Mouse (Mus musculus) lung, embryonic 14.5 days (tissue): ENCODE results near the gene Emid1. TPM values are rescaled to one million over a fixed set of nuclear protein-coding genes. Genes with fewer than 3 reads are reported as not detected.

Experiments
- ATAC-seq: fragments of 200-750 bp; cut with Nextera tagmentation; 2 replicates; pipeline ENCODE4 v1.8.0; 2017; ENCODE audit warnings: mild to moderate bottlenecking, moderate TSS enrichment, moderate library complexity; ENCODE audit not compliant: insufficient read depth
- DNase-seq: peaks from one replicate; pipeline ENCODE4 v3.0.0-alpha.2; 2015
- H3K27ac ChIP-seq: fragments of 300-500 bp; sonication (generic); 2 replicates; pipeline ENCODE4 v1.5.1; 2014; ENCODE audit warnings: low read depth, mild to moderate bottlenecking, moderate library complexity
- H3K27me3 ChIP-seq: fragments of 300-500 bp; sonication (generic); 2 replicates; pipeline ENCODE4 v1.6.1; 2014; ENCODE audit warnings: low read length, control low read depth; ENCODE audit not compliant: insufficient read depth
- H3K36me3 ChIP-seq: fragments of 300-500 bp; sonication (generic); 2 replicates; pipeline ENCODE4 v1.6.1; 2014; ENCODE audit warnings: control low read depth; ENCODE audit not compliant: insufficient read depth
- H3K4me1 ChIP-seq: fragments of 300-500 bp; sonication (generic); 2 replicates; pipeline ENCODE4 v1.6.1; 2014; ENCODE audit warnings: antibody characterized with exemption, control low read depth; ENCODE audit not compliant: insufficient read depth
- H3K4me2 ChIP-seq: fragments of 300-500 bp; sonication (generic); 2 replicates; pipeline ENCODE4 v1.6.1; 2014; ENCODE audit warnings: mild to moderate bottlenecking
- H3K4me3 ChIP-seq: fragments of 300-500 bp; sonication (generic); 2 replicates; pipeline ENCODE4 v1.5.1; 2014; ENCODE audit warnings: low read depth, low read length
- H3K9ac ChIP-seq: fragments of 300-500 bp; sonication (generic); 2 replicates; pipeline ENCODE4 v1.6.1; 2014
- H3K9me3 ChIP-seq: fragments of 300-500 bp; sonication (generic); 2 replicates; pipeline ENCODE4 v1.6.1; 2016; ENCODE audit warnings: low read depth, low read length, control low read depth
- CTCF ChIP-seq: IDR thresholded peaks from 2 replicates; pipeline ENCODE4 v1.5.1; 2016; ENCODE audit warnings: antibody characterized with exemption, low read depth
- whole genome bisulfite sequencing: fragments of 180-500 bp; shearing (Covaris S2); extraction: QIAGEN DNeasy Blood & Tissue Kit; methylation state at CpG from one replicate; pipeline ENCODE4 v1.1.7; 2014; 5-methylcytosine and 5-hydroxymethylcytosine counted together
- polyA plus RNA-seq: library from polyadenylated mRNA; unstranded; fragments of >200 nt; fragmentation: Nextera tagmentation; extraction: Ambion mirVana; gene quantifications from 2 replicates; pipeline ENCODE4 v1.2.1, GENCODE M21; 2014

Emid1 gene
- polyA plus RNA-seq, 1 experiment from 2014 or later: 52.1 TPM

- Histone ChIP-seq H3K9ac (no peak overlapping the region), H3K4me2 (no peak overlapping the region), H3K4me3 (no peak overlapping the region), H3K9me3 (no peaks in the 10 kb centered on the region), H3K4me1 (peaks cover 16% of the 10 kb centered on the region), H3K27ac (no peak overlapping the region), H3K36me3 (no peaks in the 10 kb centered on the region), H3K27me3 (no peaks in the 10 kb centered on the region)
- DNase-seq (no peak), ATAC-seq (no peak)
- 78% methylated on average over 8 of the region's 8 CpGs for WGBS
- no peak for TF ChIP-seq CTCF
These were observed 11.4 kb upstream of the Emid1 start for GRCm38 (mm10) chr11:5163421-5163820.

DNA sequence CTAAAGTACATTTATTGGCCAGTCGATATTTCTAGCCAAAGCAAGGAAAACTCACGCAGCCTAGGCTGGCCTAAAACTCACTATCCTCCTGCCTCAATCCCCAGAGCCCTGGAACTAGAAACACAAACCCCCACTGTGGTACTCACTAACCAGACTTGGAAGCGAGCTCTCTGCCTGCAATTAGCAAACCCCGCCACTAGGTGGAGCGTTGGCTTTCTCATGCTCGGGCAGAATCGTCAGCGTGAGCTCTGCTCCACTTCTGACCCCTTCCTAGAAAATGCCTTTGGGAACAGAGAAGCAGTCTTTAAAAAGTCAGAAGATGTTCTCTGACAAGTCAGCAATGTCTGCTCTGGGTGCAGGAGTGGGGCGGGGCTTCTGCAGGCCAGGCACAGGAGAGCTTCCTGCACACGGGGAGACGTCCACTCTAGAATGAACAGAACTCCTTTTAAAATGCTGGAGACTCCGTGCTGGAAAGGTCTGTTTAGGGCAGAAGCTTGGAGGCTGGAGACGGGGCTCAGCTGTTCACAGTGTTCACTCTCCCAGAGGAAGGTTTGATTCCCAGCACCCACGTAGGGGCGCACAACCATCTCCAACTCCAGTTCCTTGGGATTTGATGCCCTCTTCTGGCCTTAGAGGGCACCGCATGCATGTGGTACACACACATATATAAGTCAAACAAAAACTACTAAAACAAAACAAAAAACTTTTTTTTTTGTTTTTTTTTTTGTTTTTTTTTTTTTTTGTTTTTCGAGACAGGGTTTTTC is 8.8 kb upstream of the Emid1 start:
- ATAC-seq: no peak
- Histone ChIP-seq H3K36me3 (no peaks in the 10 kb centered on the region), H3K27ac (no peak overlapping the region), H3K4me1 (peaks cover 17% of the 10 kb centered on the region), H3K9ac (no peak overlapping the region), H3K4me2 (no peak overlapping the region), H3K4me3 (no peak overlapping the region), H3K27me3 (no peaks in the 10 kb centered on the region), H3K9me3 (no peaks in the 10 kb centered on the region)
- WGBS: 75% methylated on average over 17 of the region's 17 CpGs
- peak; percentile 68 for DNase-seq
- peak; percentile 69 for TF ChIP-seq CTCF

DNA sequence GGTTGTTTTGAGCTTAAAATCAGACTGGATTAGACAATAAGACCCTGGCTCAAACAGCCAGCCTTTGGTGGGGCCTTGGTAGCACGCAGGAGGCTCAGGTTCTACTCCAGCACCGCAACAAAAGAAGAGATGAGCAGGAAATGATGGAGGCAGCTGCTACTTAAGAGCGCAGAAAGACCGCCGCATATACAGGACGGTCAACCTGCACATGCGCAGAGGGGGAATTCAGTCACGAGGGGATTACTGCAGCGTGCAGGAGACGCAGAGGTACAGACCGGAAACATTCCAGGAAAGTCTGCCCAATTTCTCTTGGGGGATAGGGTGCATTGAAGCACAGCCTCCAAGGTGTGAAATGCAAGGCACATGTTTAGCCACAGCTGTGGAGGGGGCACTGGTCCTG is 6.0 kb upstream of the Emid1 start:
- H3K27ac ChIP-seq: no peak overlapping the region
- H3K4me3 ChIP-seq: no peak overlapping the region
- ATAC-seq (no peak), DNase-seq (no peak)
- TF ChIP-seq CTCF: no peak
- H3K36me3 ChIP-seq: no peaks in the 10 kb centered on the region
- no peak overlapping the region for H3K4me2 ChIP-seq
- WGBS: 88% methylated on average over 11 of the region's 11 CpGs
- no peaks in the 10 kb centered on the region for H3K27me3 ChIP-seq
- H3K9me3 ChIP-seq: no peaks in the 10 kb centered on the region
- peaks cover 11% of the 10 kb centered on the region for H3K4me1 ChIP-seq
- no peak overlapping the region for H3K9ac ChIP-seq

- WGBS: 22% methylated on average over 10 of the region's 10 CpGs
- DNase-seq (peak; percentile 65), ATAC-seq (peak; percentile 53)
- Histone ChIP-seq H3K4me3 (no peak overlapping the region), H3K4me1 (peaks cover 11% of the 10 kb centered on the region), H3K27me3 (no peaks in the 10 kb centered on the region), H3K9me3 (no peaks in the 10 kb centered on the region), H3K9ac (0 out of 2 replicates have a peak overlapping the region, but pooled peaks have one; percentile 26), H3K36me3 (no peaks in the 10 kb centered on the region), H3K4me2 (no peak overlapping the region), H3K27ac (peak overlapping the region; percentile 75)
- no peak for TF ChIP-seq CTCF
These were observed 3.1 kb upstream of the Emid1 start for GRCm38 (mm10) chr11:5154961-5155805.

GRCm38 (mm10) chr11:5151247-5151630 is 818 bp downstream of the Emid1 start:
- Histone ChIP-seq H3K27ac (no peak overlapping the region), H3K4me2 (peak overlapping the region; percentile 93), H3K4me3 (peak overlapping the region; percentile 64), H3K36me3 (no peaks in the 10 kb centered on the region), H3K27me3 (no peaks in the 10 kb centered on the region), H3K9me3 (no peaks in the 10 kb centered on the region), H3K9ac (peak overlapping the region; percentile 82), H3K4me1 (peaks cover 22% of the 10 kb centered on the region)
- no peak for TF ChIP-seq CTCF
- WGBS: 34% methylated on average over 4 of the region's 4 CpGs
- DNase-seq (no peak), ATAC-seq (no peak)

DNA sequence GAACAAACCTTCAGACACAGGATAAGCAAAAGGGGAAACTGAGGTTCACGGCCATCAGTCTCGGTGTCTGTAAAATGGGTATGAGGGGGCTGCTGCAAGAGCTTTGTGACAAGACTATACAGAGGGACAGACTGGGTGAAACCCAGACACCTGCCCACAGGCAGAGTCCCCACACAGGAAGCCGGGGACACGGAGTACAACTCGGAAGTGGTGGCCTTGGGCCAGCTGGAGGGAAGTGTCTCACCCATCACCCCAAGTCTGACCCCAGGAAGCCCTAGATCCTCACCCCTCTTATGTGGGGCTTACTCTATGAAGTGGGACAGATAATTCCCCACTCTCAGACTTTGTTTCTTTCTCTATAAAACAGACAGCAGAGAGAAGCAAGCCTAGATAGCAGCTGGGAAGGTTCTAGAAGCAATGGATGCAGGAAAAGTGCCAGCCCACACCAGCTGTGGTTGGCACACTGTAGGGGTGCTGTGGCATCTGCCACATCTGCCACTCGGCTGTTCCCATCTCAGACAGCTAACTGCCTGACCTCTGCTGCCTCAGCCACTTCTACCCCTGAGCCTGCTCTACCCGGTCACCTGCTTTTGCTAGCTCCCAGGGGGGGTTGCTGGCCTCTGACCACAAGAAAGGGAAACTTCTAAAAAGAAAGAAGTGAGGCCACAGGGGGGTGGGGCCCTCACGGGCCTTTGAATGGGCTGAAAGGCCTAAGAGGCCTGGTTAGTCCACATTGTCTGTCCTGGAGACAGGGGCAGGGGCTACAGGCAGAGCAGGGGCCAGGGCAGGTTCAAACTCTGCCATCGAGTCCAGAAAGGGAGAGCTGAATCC is 1.4 kb downstream of the Emid1 start:
- H3K9me3 ChIP-seq: no peaks in the 10 kb centered on the region
- H3K27me3 ChIP-seq: no peaks in the 10 kb centered on the region
- ATAC-seq: no peak
- H3K4me2 ChIP-seq: peak overlapping the region; percentile 93
- peak overlapping the region; percentile 13; the same call in 1 of the 2 replicates for H3K9ac ChIP-seq
- H3K4me3 ChIP-seq: no peak overlapping the region
- H3K4me1 ChIP-seq: peaks cover 18% of the 10 kb centered on the region
- no peak for TF ChIP-seq CTCF
- DNase-seq: no peak
- H3K36me3 ChIP-seq: no peaks in the 10 kb centered on the region
- no peak overlapping the region for H3K27ac ChIP-seq
- 66% methylated on average over 9 of the region's 9 CpGs for WGBS
